Mouse (Mus musculus): ENCODE data around the gene Arl5a.

The Arl5a gene

GRCm38 (mm10) chr2:52424747-52425522 lies at the start of gene Arl5a:
TSS of gene Arl5a (minus strand) at chr2:52424901.
- peak; percentile 87 to 89 for DNase-seq (ENCODE audit: low spot score in 2 of 2)

GRCm38 (mm10) chr2:52471545-52472291 lies 47.0 kb upstream of the Arl5a start:
- DNase-seq (ENCODE audit: low spot score in 2 of 2): no peak

GRCm38 (mm10) chr2:52470044-52470560 lies 45.4 kb upstream of the Arl5a start:
- DNase-seq (ENCODE audit: low spot score in 2 of 2): no peak

GRCm38 (mm10) chr2:52467629-52468028 lies 42.9 kb upstream of the Arl5a start:
- no peak for DNase-seq (ENCODE audit: low spot score in 2 of 2)

- DNase-seq (ENCODE audit: low spot score in 2 of 2): no peak
Measured at GRCm38 (mm10) chr2:52461206-52461967, 36.7 kb upstream of the Arl5a start.

- DNase-seq (ENCODE audit: low spot score in 2 of 2): no peak
Measured at GRCm38 (mm10) chr2:52455606-52456479, 31.1 kb upstream of the Arl5a start.

GRCm38 (mm10) chr2:52449818-52450217 lies 25.1 kb upstream of the Arl5a start:
- no peak for DNase-seq (ENCODE audit: low spot score in 2 of 2)

GRCm38 (mm10) chr2:52448916-52449315 lies 24.2 kb upstream of the Arl5a start:
- no peak for DNase-seq (ENCODE audit: low spot score in 2 of 2)

- no peak for DNase-seq (ENCODE audit: low spot score in 2 of 2)
Measured at GRCm38 (mm10) chr2:52446648-52447047, 21.9 kb upstream of the Arl5a start.

- DNase-seq (ENCODE audit: low spot score in 2 of 2): no peak
Measured at GRCm38 (mm10) chr2:52442125-52442524, 17.4 kb upstream of the Arl5a start.

- no peak for DNase-seq (ENCODE audit: low spot score in 2 of 2)
Measured at GRCm38 (mm10) chr2:52440420-52441015, 15.8 kb upstream of the Arl5a start.

GRCm38 (mm10) chr2:52438437-52438836 lies 13.7 kb upstream of the Arl5a start:
- no peak for DNase-seq (ENCODE audit: low spot score in 2 of 2)

- DNase-seq (ENCODE audit: low spot score in 2 of 2): no peak
Measured at GRCm38 (mm10) chr2:52438013-52438412, 13.3 kb upstream of the Arl5a start.

GRCm38 (mm10) chr2:52435919-52436632 lies 11.4 kb upstream of the Arl5a start:
- DNase-seq (ENCODE audit: low spot score in 2 of 2): no peak

GRCm38 (mm10) chr2:52433365-52433764 lies 8.7 kb upstream of the Arl5a start:
- DNase-seq (ENCODE audit: low spot score in 2 of 2): no peak

- DNase-seq (ENCODE audit: low spot score in 2 of 2): no peak
Measured at GRCm38 (mm10) chr2:52427383-52427782, 2.7 kb upstream of the Arl5a start.

- no peak for DNase-seq (ENCODE audit: low spot score in 2 of 2)
Measured at GRCm38 (mm10) chr2:52426041-52426440, 1.3 kb upstream of the Arl5a start.

- no peak for DNase-seq (ENCODE audit: low spot score in 2 of 2)
Measured at GRCm38 (mm10) chr2:52425523-52425795, 758 bp upstream of the Arl5a start.

- DNase-seq (ENCODE audit: low spot score in 2 of 2): peak; percentile 26 to 28
Measured at GRCm38 (mm10) chr2:52424248-52424728, 413 bp downstream of the Arl5a start.

GRCm38 (mm10) chr2:52423611-52424247 lies 972 bp downstream of the Arl5a start:
- DNase-seq (ENCODE audit: low spot score in 2 of 2): no peak
